Mouse (Mus musculus): Measurements from ENCODE around the gene Usp36. TPM values are rescaled to one million over a fixed set of nuclear protein-coding genes. Genes with fewer than 3 reads are reported as not detected.

Gene Usp36
- total and polyA plus RNA-seq, 2 experiments: 2.7 to 12.3 TPM

DNA sequence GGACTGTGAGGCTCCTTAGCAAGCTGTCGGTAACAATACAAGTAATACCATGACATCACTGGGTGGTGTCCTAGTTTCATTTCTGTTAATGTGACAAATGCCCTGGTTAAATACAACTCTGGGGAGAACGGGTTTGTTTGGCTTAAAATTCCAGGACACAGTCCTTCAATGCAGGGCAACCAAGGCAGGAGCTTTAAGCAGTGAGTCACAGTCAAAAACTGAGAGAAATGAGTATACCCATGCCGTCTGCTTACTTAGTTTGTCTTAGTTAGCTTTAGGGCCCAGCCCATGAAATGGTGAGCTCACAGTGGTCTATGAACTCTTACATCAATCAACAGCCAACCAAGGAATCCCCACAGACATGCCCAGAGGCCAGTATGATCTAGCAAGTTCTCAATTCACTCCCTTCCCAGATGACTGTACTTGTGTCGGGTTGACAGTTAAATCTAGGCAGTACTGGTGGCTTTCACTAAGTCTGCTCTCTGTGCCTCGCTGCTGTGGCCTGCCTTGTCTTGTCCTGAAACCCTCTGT, 74.1 kb downstream of the Usp36 start:
- no peak overlapping the region for H3K9ac ChIP-seq (ENCODE audit: low read depth, low read length)
- no peak for DNase-seq (ENCODE audit: extremely low read depth, low read depth, low spot score)
- H3K4me1 ChIP-seq (ENCODE audit: control insufficient read depth, insufficient read depth, low read length): peaks cover 16% of the 10 kb centered on the region
- WGBS: 38% methylated on average over 5 of the region's 5 CpGs
- peaks cover 46% of the 10 kb centered on the region for H3K79me2 ChIP-seq (ENCODE audit: control insufficient read depth, insufficient read depth, low read length)
- H3K27me3 ChIP-seq (ENCODE audit: control insufficient read depth, insufficient read depth, low read length): no peaks in the 10 kb centered on the region
- H3K36me3 ChIP-seq (ENCODE audit: control insufficient read depth, insufficient read depth, low read length): no peaks in the 10 kb centered on the region
- TF ChIP-seq POLR2A (IDR thresholded peaks at IDR 0.05; ENCODE audit: extremely low read depth, insufficient read depth, low read length) (no peak), CTCF (IDR thresholded peaks at IDR 0.05; ENCODE audit: low read depth, low read length) (no peak)
- no peak overlapping the region for H3K4me3 ChIP-seq (ENCODE audit: insufficient read depth, low read depth, low read length)
- H3K27ac ChIP-seq (replicated peaks; ENCODE audit: insufficient read depth, low read depth, low read length): peak overlapping the region; percentile 30; the same call in 1 of the 2 replicates

DNA sequence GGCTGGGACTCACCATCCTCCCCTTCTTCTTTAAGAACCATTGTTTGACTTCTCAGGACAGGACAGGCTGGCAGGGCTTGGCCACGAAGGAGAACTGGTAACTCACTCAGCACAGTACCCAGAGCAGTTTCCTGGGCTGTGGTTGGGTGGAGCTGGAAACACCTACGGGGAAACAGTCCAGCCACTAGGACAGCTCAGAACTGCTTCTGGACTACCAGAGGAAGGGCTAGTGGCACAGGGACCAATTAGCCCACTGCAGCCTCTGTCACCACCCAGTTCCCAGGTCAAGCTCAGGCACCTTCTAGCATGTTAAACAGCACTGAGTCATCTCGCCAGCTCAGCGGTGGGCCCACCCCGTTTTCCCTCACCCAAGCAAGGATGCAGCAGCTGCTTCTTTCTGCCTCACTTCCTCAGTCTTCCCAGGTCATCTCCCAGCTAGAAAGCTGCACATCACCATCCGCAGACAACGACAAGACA, 77.4 kb downstream of the Usp36 start:
- peak; percentile 96 for DNase-seq (ENCODE audit: extremely low read depth, low read depth, low spot score)
- no peaks in the 10 kb centered on the region for H3K36me3 ChIP-seq (ENCODE audit: control insufficient read depth, insufficient read depth, low read length)
- 12% methylated on average over 7 of the region's 7 CpGs for WGBS
- peaks cover 38% of the 10 kb centered on the region for H3K4me1 ChIP-seq (ENCODE audit: control insufficient read depth, insufficient read depth, low read length)
- peak overlapping the region; percentile 72 for H3K9ac ChIP-seq (ENCODE audit: low read depth, low read length)
- TF ChIP-seq POLR2A (IDR thresholded peaks at IDR 0.05; ENCODE audit: extremely low read depth, insufficient read depth, low read length) (peak; percentile 72), CTCF (IDR thresholded peaks at IDR 0.05; ENCODE audit: low read depth, low read length) (no peak)
- no peaks in the 10 kb centered on the region for H3K27me3 ChIP-seq (ENCODE audit: control insufficient read depth, insufficient read depth, low read length)
- peak overlapping the region; percentile 56 for H3K4me3 ChIP-seq (ENCODE audit: insufficient read depth, low read depth, low read length)
- H3K27ac ChIP-seq (replicated peaks; ENCODE audit: insufficient read depth, low read depth, low read length): peak overlapping the region; percentile 97
- peaks cover 44% of the 10 kb centered on the region for H3K79me2 ChIP-seq (ENCODE audit: control insufficient read depth, insufficient read depth, low read length)

DNA sequence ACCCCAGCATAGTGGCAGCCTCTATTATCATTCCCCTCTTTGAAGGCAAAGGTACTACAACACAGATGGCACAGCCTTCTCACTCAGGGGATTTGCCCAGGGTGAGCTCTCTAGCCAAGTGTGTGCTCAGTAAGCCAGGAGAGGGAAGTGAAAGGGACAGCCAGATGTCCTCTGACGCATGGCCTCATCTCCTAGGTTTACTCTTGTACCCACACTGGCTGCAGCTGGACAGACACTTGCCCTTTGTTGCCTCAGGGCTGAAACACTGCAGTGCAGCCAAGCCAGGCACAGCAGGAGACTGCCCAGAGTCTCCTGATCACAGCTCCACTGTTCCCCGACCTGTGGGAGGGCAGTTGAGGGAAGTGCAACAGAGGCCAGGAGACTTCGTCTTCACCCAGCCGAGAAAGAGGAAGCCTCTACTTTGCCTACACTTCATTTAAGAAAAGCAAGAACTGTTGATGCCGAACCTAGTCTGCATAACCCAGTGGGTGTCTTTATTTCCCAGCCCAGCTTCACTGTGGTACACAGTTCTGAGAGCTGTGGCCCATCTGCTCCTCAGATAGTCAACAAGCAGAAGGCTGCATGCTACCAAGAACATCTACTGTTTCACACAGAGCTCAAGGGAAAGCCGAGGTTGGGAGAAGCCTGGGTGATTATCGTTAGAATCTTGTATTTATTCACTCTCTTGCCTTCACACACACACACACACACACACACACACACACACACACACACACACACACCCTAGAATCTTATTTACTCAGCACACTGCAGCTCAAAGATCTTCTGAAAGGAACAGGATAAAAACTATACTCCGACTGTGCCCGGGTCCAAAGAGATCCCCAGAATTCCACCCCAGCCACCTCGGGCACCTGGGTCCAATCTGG, 78.1 kb downstream of the Usp36 start:
- Histone ChIP-seq H3K4me1 (ENCODE audit: control insufficient read depth, insufficient read depth, low read length) (peaks cover 42% of the 10 kb centered on the region), H3K27ac (replicated peaks; ENCODE audit: insufficient read depth, low read depth, low read length) (peak overlapping the region; percentile 97), H3K9ac (ENCODE audit: low read depth, low read length) (peak overlapping the region; percentile 73), H3K27me3 (ENCODE audit: control insufficient read depth, insufficient read depth, low read length) (no peaks in the 10 kb centered on the region), H3K36me3 (ENCODE audit: control insufficient read depth, insufficient read depth, low read length) (no peaks in the 10 kb centered on the region), H3K79me2 (ENCODE audit: control insufficient read depth, insufficient read depth, low read length) (peaks cover 46% of the 10 kb centered on the region), H3K4me3 (ENCODE audit: insufficient read depth, low read depth, low read length) (peak overlapping the region; percentile 56)
- DNase-seq (ENCODE audit: extremely low read depth, low read depth, low spot score): peak; percentile 99
- TF ChIP-seq CTCF (IDR thresholded peaks at IDR 0.05; ENCODE audit: low read depth, low read length): peak; percentile 12; the same call in 1 of the 2 replicates
- peak; percentile 47; the same call in 1 of the 2 replicates for TF ChIP-seq POLR2A (IDR thresholded peaks at IDR 0.05; ENCODE audit: extremely low read depth, insufficient read depth, low read length)
- 7% methylated on average over 10 of the region's 10 CpGs for WGBS

DNA sequence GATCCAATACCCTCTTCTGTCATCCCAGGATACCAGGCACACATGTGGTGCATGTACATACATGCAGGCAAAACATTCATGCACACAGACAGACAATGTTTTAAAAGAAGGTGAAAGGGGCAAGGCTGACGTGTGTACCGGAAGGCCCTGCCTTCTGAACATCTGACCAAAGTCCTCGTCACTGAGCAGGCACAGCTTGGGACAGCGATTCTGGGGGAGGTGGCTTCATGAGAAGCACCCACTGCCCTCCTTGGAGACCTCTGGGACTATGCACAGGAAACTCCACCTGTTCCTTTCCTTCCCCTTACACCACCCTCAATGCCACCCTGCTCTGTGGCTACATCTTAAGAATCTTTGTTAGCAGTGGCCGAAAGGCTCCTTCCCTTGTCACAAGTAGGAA, 79.1 kb downstream of the Usp36 start:
- peak; percentile 92 for DNase-seq (ENCODE audit: extremely low read depth, low read depth, low spot score)
- Histone ChIP-seq H3K4me1 (ENCODE audit: control insufficient read depth, insufficient read depth, low read length) (peaks cover 36% of the 10 kb centered on the region), H3K27ac (replicated peaks; ENCODE audit: insufficient read depth, low read depth, low read length) (peak overlapping the region; percentile 97), H3K27me3 (ENCODE audit: control insufficient read depth, insufficient read depth, low read length) (no peaks in the 10 kb centered on the region), H3K4me3 (ENCODE audit: insufficient read depth, low read depth, low read length) (peak overlapping the region; percentile 47), H3K79me2 (ENCODE audit: control insufficient read depth, insufficient read depth, low read length) (peaks cover 47% of the 10 kb centered on the region), H3K9ac (ENCODE audit: low read depth, low read length) (peak overlapping the region; percentile 73), H3K36me3 (ENCODE audit: control insufficient read depth, insufficient read depth, low read length) (no peaks in the 10 kb centered on the region)
- TF ChIP-seq CTCF (IDR thresholded peaks at IDR 0.05; ENCODE audit: low read depth, low read length): no peak
- TF ChIP-seq POLR2A (IDR thresholded peaks at IDR 0.05; ENCODE audit: extremely low read depth, insufficient read depth, low read length): peak; percentile 60; the same call in 1 of the 2 replicates
- 26% methylated on average over 5 of the region's 5 CpGs for WGBS

DNA sequence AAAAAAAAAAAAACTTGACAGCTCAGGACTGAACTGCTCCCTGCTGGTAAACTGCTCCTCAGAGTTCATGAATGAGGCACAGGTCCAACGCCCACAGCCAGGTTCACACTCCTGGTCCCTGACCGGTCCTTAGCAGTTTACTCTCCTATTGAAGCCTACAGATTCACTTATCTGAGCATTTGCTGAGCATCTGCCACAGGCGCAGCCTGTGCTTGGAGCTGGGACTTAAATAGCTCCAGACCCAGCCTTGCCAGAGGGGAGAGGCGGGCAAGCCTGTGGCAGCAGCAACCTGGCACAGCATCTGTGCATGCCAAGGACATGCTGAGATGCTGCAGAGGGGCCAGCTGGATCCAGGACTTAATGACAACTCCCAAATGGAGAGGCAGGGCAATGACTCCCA, 79.9 kb downstream of the Usp36 start:
- Histone ChIP-seq H3K79me2 (ENCODE audit: control insufficient read depth, insufficient read depth, low read length) (peaks cover 47% of the 10 kb centered on the region), H3K27me3 (ENCODE audit: control insufficient read depth, insufficient read depth, low read length) (no peaks in the 10 kb centered on the region), H3K27ac (replicated peaks; ENCODE audit: insufficient read depth, low read depth, low read length) (peak overlapping the region; percentile 97), H3K9ac (ENCODE audit: low read depth, low read length) (peak overlapping the region; percentile 43), H3K36me3 (ENCODE audit: control insufficient read depth, insufficient read depth, low read length) (no peaks in the 10 kb centered on the region; the same call in 1 of the 2 replicates), H3K4me3 (ENCODE audit: insufficient read depth, low read depth, low read length) (peak overlapping the region; percentile 3; the same call in 1 of the 2 replicates), H3K4me1 (ENCODE audit: control insufficient read depth, insufficient read depth, low read length) (peaks cover 38% of the 10 kb centered on the region)
- WGBS: 27% methylated on average over 4 of the region's 4 CpGs
- DNase-seq (ENCODE audit: extremely low read depth, low read depth, low spot score): peak; percentile 67
- TF ChIP-seq CTCF (IDR thresholded peaks at IDR 0.05; ENCODE audit: low read depth, low read length) (no peak), POLR2A (IDR thresholded peaks at IDR 0.05; ENCODE audit: extremely low read depth, insufficient read depth, low read length) (no peak)

Other genes starting within 250 kb of the Usp36 start
- gene Dnah17, start 159.6 kb downstream of the Usp36 start, total RNA-seq (2014; rRNA removed): under 0.01 TPM in 2 replicates
- gene Dnah17, start 159.6 kb downstream of the Usp36 start, polyA plus RNA-seq (2012; rRNA removed): under 0.01 TPM in 2 replicates
- 26.8 and 32.4 TPM in 2 replicates for gene Cyth1, start 41.7 kb downstream of the Usp36 start, total RNA-seq (2014; rRNA removed)
- 13.9 and 14.7 TPM in 2 replicates for gene Cyth1, start 41.7 kb downstream of the Usp36 start, polyA plus RNA-seq (2012; rRNA removed)
- gene Cep295nl, start 52.3 kb upstream of the Usp36 start, total RNA-seq (2014; rRNA removed): not detected in 2 replicates
- gene Cep295nl, start 52.3 kb upstream of the Usp36 start, polyA plus RNA-seq (2012; rRNA removed): not detected in 2 replicates
- gene Timp2, start 65.5 kb upstream of the Usp36 start, total RNA-seq (2014; rRNA removed): 2.6 and 4.6 TPM in 2 replicates
- 7.7 and 7.9 TPM in 2 replicates for gene Timp2, start 65.5 kb upstream of the Usp36 start, polyA plus RNA-seq (2012; rRNA removed)
- gene Lgals3bp, start 111.8 kb upstream of the Usp36 start, total RNA-seq (2014; rRNA removed): 20.2 and 23.9 TPM in 2 replicates
- gene Lgals3bp, start 111.8 kb upstream of the Usp36 start, polyA plus RNA-seq (2012; rRNA removed): 136 and 216 TPM in 2 replicates
- gene Cant1, start 128.8 kb upstream of the Usp36 start, total RNA-seq (2014; rRNA removed): 11.4 and 16.4 TPM in 2 replicates
- gene Cant1, start 128.8 kb upstream of the Usp36 start, polyA plus RNA-seq (2012; rRNA removed): 23.0 and 25.7 TPM in 2 replicates
- gene C1qtnf1, start 138.0 kb upstream of the Usp36 start, total RNA-seq (2014; rRNA removed): 6.6 and 9.9 TPM in 2 replicates
- 8.1 and 9.2 TPM in 2 replicates for gene C1qtnf1, start 138.0 kb upstream of the Usp36 start, polyA plus RNA-seq (2012; rRNA removed)
- 3.0 and 3.6 TPM in 2 replicates for gene Engase, start 186.6 kb upstream of the Usp36 start, total RNA-seq (2014; rRNA removed)
- 8.1 and 8.3 TPM in 2 replicates for gene Engase, start 186.6 kb upstream of the Usp36 start, polyA plus RNA-seq (2012; rRNA removed)

Measured in liver, adult 2 months (tissue).